Mouse (Mus musculus) bone marrow macrophage, adult 2 months (primary cell): Measurements from ENCODE around the gene Sgk1.

Experiments used
- CTCF ChIP-seq: IDR thresholded peaks from 2 replicates; pipeline ENCODE4 v1.5.1; 2012; ENCODE audit warnings: low read depth, mild to moderate bottlenecking, low read length, moderate library complexity
- POLR2A ChIP-seq: IDR thresholded peaks from 2 replicates; pipeline ENCODE4 v1.6.1; 2012; ENCODE audit warnings: mild to moderate bottlenecking, low read depth, low read length, borderline replicate concordance

- TF ChIP-seq POLR2A (no peak), CTCF (no peak)
Measured at GRCm38 (mm10) chr10:21899397-21899796, 17.4 kb downstream of the Sgk1 start.
